Mouse (Mus musculus) forebrain, embryonic 10.5 days (tissue): ENCODE measurements at regions not wholly inside any gene's neighbourhood (a gene's known extent, or its start where the extent isn't known, plus 50 kb on each side); places are given as distances from the start of the nearest gene placed in this dataset.
"Not testable (repeated sequence)": the region's sequence is repeated elsewhere in the genome, so short reads cannot be mapped to it uniquely, and the experiment has no call there.

Source experiments
- DNase-seq: peaks from one replicate; pipeline ENCODE4 v3.0.0-alpha.2; 2017; ENCODE audit warnings: low spot score; ENCODE audit errors: extremely low spot score
- H3K27ac ChIP-seq: fragments of 300-500 bp; sonication (generic); 2 replicates; pipeline ENCODE4 v1.5.1; 2016; ENCODE audit warnings: mild to moderate bottlenecking
- H3K27me3 ChIP-seq: fragments of 300-500 bp; sonication (generic); 2 replicates; pipeline ENCODE4 v1.6.1; 2016; ENCODE audit warnings: mild to moderate bottlenecking; ENCODE audit not compliant: poor library complexity, severe bottlenecking
- H3K36me3 ChIP-seq: fragments of 300-500 bp; sonication (generic); replicated peaks from 2 replicates; pipeline ENCODE4 v1.6.1; 2016; ENCODE audit warnings: mild to moderate bottlenecking, moderate library complexity
- H3K4me1 ChIP-seq: fragments of 300-500 bp; sonication (generic); 2 replicates; pipeline ENCODE4 v1.6.1; 2016
- H3K4me3 ChIP-seq: fragments of 300-500 bp; sonication (generic); 2 replicates; pipeline ENCODE4 v1.5.1; 2016; ENCODE audit warnings: mild to moderate bottlenecking, moderate library complexity
- H3K9me3 ChIP-seq: fragments of 300-500 bp; sonication (generic); 2 replicates; pipeline ENCODE4 v1.6.1; 2016; ENCODE audit warnings: mild to moderate bottlenecking, moderate library complexity
- WGBS: fragments of 180-500 bp; shearing (Covaris S2); methylation state at CpG from one replicate; pipeline ENCODE4 v1.1.7; 2016; 5-methylcytosine and 5-hydroxymethylcytosine counted together

GRCm38 (mm10) chr4:10723341-10723740 lies 151.0 kb upstream of the 2610301B20Rik start:
- Histone ChIP-seq H3K36me3 (no peaks in the 10 kb centered on the region), H3K27ac (no peak overlapping the region), H3K9me3 (no peaks in the 10 kb centered on the region), H3K4me3 (no peak overlapping the region), H3K27me3 (no peaks in the 10 kb centered on the region), H3K4me1 (no peaks in the 10 kb centered on the region)
- no peak for DNase-seq
- 89% methylated on average over 4 of the region's 4 CpGs for WGBS

- WGBS: 94% methylated on average over 3 of the region's 3 CpGs
- H3K36me3 ChIP-seq: no peaks in the 10 kb centered on the region
- H3K27me3 ChIP-seq: no peaks in the 10 kb centered on the region
- no peaks in the 10 kb centered on the region for H3K4me1 ChIP-seq
- no peak for DNase-seq
- H3K27ac ChIP-seq: no peak overlapping the region
- H3K4me3 ChIP-seq: no peak overlapping the region
- H3K9me3 ChIP-seq: no peaks in the 10 kb centered on the region
Measured at GRCm38 (mm10) chr4:10727894-10728293, 146.4 kb upstream of the 2610301B20Rik start.

GRCm38 (mm10) chr4:10745207-10745606 lies 129.1 kb upstream of the 2610301B20Rik start:
- Histone ChIP-seq H3K27me3 (no peaks in the 10 kb centered on the region), H3K9me3 (no peaks in the 10 kb centered on the region), H3K36me3 (no peaks in the 10 kb centered on the region), H3K4me3 (no peak overlapping the region), H3K27ac (no peak overlapping the region), H3K4me1 (no peaks in the 10 kb centered on the region)
- 92% methylated on average over 3 of the region's 3 CpGs for WGBS
- no peak for DNase-seq

GRCm38 (mm10) chr4:10748816-10749215 lies 125.5 kb upstream of the 2610301B20Rik start:
- no peaks in the 10 kb centered on the region for H3K4me1 ChIP-seq
- no peaks in the 10 kb centered on the region for H3K36me3 ChIP-seq
- H3K9me3 ChIP-seq: no peaks in the 10 kb centered on the region
- WGBS: 93% methylated on average over 8 of the region's 8 CpGs
- no peak overlapping the region for H3K27ac ChIP-seq
- no peak for DNase-seq
- H3K4me3 ChIP-seq: no peak overlapping the region
- H3K27me3 ChIP-seq: no peaks in the 10 kb centered on the region

GRCm38 (mm10) chr4:10750377-10751062 lies 123.8 kb upstream of the 2610301B20Rik start:
- not testable (repeated sequence) for H3K9me3 ChIP-seq, H3K27ac ChIP-seq, H3K27me3 ChIP-seq, H3K4me3 ChIP-seq, H3K36me3 ChIP-seq, H3K4me1 ChIP-seq, DNase-seq
- WGBS: 53% methylated on average over 6 of the region's 6 CpGs

GRCm38 (mm10) chr4:10753176-10753575 lies 121.1 kb upstream of the 2610301B20Rik start:
- H3K27ac ChIP-seq: no peak overlapping the region
- 90% methylated on average over 5 of the region's 5 CpGs for WGBS
- H3K4me1 ChIP-seq: no peaks in the 10 kb centered on the region
- H3K9me3 ChIP-seq: no peaks in the 10 kb centered on the region
- no peak for DNase-seq
- H3K4me3 ChIP-seq: no peak overlapping the region
- no peaks in the 10 kb centered on the region for H3K36me3 ChIP-seq
- H3K27me3 ChIP-seq: no peaks in the 10 kb centered on the region

GRCm38 (mm10) chr4:10759491-10759890 lies 114.8 kb upstream of the 2610301B20Rik start:
- 96% methylated on average over 4 of the region's 4 CpGs for WGBS
- Histone ChIP-seq H3K4me3 (no peak overlapping the region), H3K36me3 (no peaks in the 10 kb centered on the region), H3K27me3 (no peaks in the 10 kb centered on the region), H3K9me3 (no peaks in the 10 kb centered on the region), H3K27ac (no peak overlapping the region), H3K4me1 (no peaks in the 10 kb centered on the region)
- no peak for DNase-seq

GRCm38 (mm10) chr4:10767676-10768075 lies 106.6 kb upstream of the 2610301B20Rik start:
- Histone ChIP-seq H3K9me3 (no peaks in the 10 kb centered on the region), H3K4me3 (no peak overlapping the region), H3K36me3 (no peaks in the 10 kb centered on the region), H3K4me1 (no peaks in the 10 kb centered on the region), H3K27me3 (no peaks in the 10 kb centered on the region), H3K27ac (no peak overlapping the region)
- DNase-seq: no peak
- WGBS: 94% methylated on average over 6 of the region's 6 CpGs

- H3K9me3 ChIP-seq: no peaks in the 10 kb centered on the region; the same call in 1 of the 2 replicates
- H3K36me3 ChIP-seq: no peaks in the 10 kb centered on the region
- 0 out of 2 replicates have a peak, but pooled peaks cover 6% of the 10 kb centered on the region for H3K4me1 ChIP-seq
- no peak overlapping the region for H3K4me3 ChIP-seq
- WGBS: 93% methylated on average over 13 of the region's 13 CpGs
- no peaks in the 10 kb centered on the region for H3K27me3 ChIP-seq
- H3K27ac ChIP-seq: no peak overlapping the region
- no peak for DNase-seq
Measured at GRCm38 (mm10) chr4:10770026-10770643, 104.2 kb upstream of the 2610301B20Rik start.

GRCm38 (mm10) chr4:10774557-10775215 lies 99.6 kb upstream of the 2610301B20Rik start:
- DNase-seq: no peak
- 48% methylated on average over 3 of the region's 3 CpGs for WGBS
- H3K27ac ChIP-seq: no peak overlapping the region

GRCm38 (mm10) chr4:10786701-10787100 lies 87.6 kb upstream of the 2610301B20Rik start:
- no peaks in the 10 kb centered on the region for H3K36me3 ChIP-seq
- no peaks in the 10 kb centered on the region for H3K27me3 ChIP-seq
- no peaks in the 10 kb centered on the region for H3K9me3 ChIP-seq
- no peaks in the 10 kb centered on the region for H3K4me1 ChIP-seq
- no peak for DNase-seq
- WGBS: 94% methylated on average over 2 of the region's 2 CpGs
- H3K4me3 ChIP-seq: no peak overlapping the region
- no peak overlapping the region for H3K27ac ChIP-seq

More at GRCm38 (mm10) chr4:10774557-10775215, 99.6 kb upstream of the 2610301B20Rik start:
- no peaks in the 10 kb centered on the region for H3K27me3 ChIP-seq
- H3K4me3 ChIP-seq: no peak overlapping the region
- no peaks in the 10 kb centered on the region for H3K36me3 ChIP-seq
- 0 out of 2 replicates have a peak, but pooled peaks cover 6% of the 10 kb centered on the region for H3K4me1 ChIP-seq
- H3K9me3 ChIP-seq: no peaks in the 10 kb centered on the region; the same call in 1 of the 2 replicates

GRCm38 (mm10) chr4:10788306-10788705 lies 86.0 kb upstream of the 2610301B20Rik start:
- DNase-seq: no peak
- Histone ChIP-seq H3K4me3 (no peak overlapping the region), H3K36me3 (no peaks in the 10 kb centered on the region), H3K9me3 (no peaks in the 10 kb centered on the region), H3K4me1 (no peaks in the 10 kb centered on the region), H3K27ac (no peak overlapping the region), H3K27me3 (no peaks in the 10 kb centered on the region)

GRCm38 (mm10) chr4:10789141-10789540 lies 85.2 kb upstream of the 2610301B20Rik start:
- Histone ChIP-seq H3K27me3 (no peaks in the 10 kb centered on the region), H3K4me1 (no peaks in the 10 kb centered on the region), H3K4me3 (no peak overlapping the region), H3K27ac (no peak overlapping the region), H3K9me3 (no peaks in the 10 kb centered on the region), H3K36me3 (no peaks in the 10 kb centered on the region)
- 82% methylated on average over 3 of the region's 3 CpGs for WGBS
- DNase-seq: no peak
